Mouse (Mus musculus): ENCODE data around the gene H2afy2. TPM values are rescaled to one million over a fixed set of nuclear protein-coding genes. Genes with fewer than 3 reads are reported as not detected.

Gene H2afy2
- polyA plus RNA-seq (2014; fragmentation: Nextera tagmentation; extraction: Ambion mirVana): 188 and 220 TPM in 2 replicates

- H3K36me3 ChIP-seq (ENCODE audit: control insufficient read depth, insufficient read depth, low read length): no peaks in the 10 kb centered on the region
- DNase-seq (ENCODE audit: low spot score) (peak; percentile 92), ATAC-seq (peak; percentile 88)
- H3K4me1 ChIP-seq (ENCODE audit: control insufficient read depth, insufficient read depth, low read length): peaks cover 18% of the 10 kb centered on the region
- H3K4me2 ChIP-seq (ENCODE audit: low read length): peak within 1 kb of the TSS; percentile 68
- H3K27me3 ChIP-seq (replicated peaks; ENCODE audit: control insufficient read depth, insufficient read depth, low read length): no peaks in the 10 kb centered on the region
- H3K27ac ChIP-seq (ENCODE audit: low read depth, low read length): peak within 1 kb of the TSS; percentile 99
- H3K9ac ChIP-seq (ENCODE audit: low read length): peak within 1 kb of the TSS; percentile 99
- no peaks in the 10 kb centered on the region for H3K9me3 ChIP-seq (replicated peaks; ENCODE audit: control insufficient read depth, low read length)
- H3K4me3 ChIP-seq (ENCODE audit: low read depth, low read length): peak within 1 kb of the TSS; percentile 86
- WGBS: under 1% methylated on average over 50 of the region's 50 CpGs
Measured at GRCm38 (mm10) chr10:61783621-61784251, at the start of gene H2afy2. TSS of gene H2afy2 (minus strand) at chr10:61784147.

DNA sequence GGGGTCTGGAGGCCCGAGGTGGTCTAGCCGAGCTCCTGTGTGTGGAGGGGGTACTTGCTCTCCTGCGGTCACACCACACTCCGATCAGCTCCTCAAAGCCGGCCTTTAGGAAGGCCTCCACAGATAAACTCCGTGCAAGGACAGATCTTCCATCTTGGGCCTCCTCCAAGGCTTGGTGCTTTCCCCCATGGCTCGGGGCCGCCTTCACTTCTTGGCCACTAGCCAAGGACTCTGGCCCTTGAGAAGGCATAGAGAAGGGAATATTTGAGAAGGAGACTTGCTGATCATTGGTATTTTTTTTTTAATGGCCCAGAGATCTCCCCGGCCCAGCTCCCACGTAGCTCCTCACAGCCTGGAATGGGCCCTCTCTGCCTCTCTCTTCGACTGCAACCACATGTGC, 48.8 kb upstream of the H2afy2 start:
- Histone ChIP-seq H3K36me3 (ENCODE audit: control insufficient read depth, insufficient read depth, low read length) (no peaks in the 10 kb centered on the region), H3K27ac (ENCODE audit: low read depth, low read length) (no peak overlapping the region), H3K4me2 (ENCODE audit: low read length) (no peak overlapping the region), H3K9ac (ENCODE audit: low read length) (no peak overlapping the region), H3K4me3 (ENCODE audit: low read depth, low read length) (no peak overlapping the region), H3K4me1 (ENCODE audit: control insufficient read depth, insufficient read depth, low read length) (no peaks in the 10 kb centered on the region), H3K27me3 (replicated peaks; ENCODE audit: control insufficient read depth, insufficient read depth, low read length) (no peaks in the 10 kb centered on the region), H3K9me3 (replicated peaks; ENCODE audit: control insufficient read depth, low read length) (no peaks in the 10 kb centered on the region)
- ATAC-seq: no peak
- DNase-seq (ENCODE audit: low spot score): no peak
- WGBS: 84% methylated on average over 11 of the region's 11 CpGs

- no peak for ATAC-seq
- 92% methylated on average over 6 of the region's 6 CpGs for WGBS
- H3K27me3 ChIP-seq (replicated peaks; ENCODE audit: control insufficient read depth, insufficient read depth, low read length): no peaks in the 10 kb centered on the region
Measured at GRCm38 (mm10) chr10:61831741-61832140, 47.8 kb upstream of the H2afy2 start.

GRCm38 (mm10) chr10:61831251-61831650, 47.3 kb upstream of the H2afy2 start:
- no peaks in the 10 kb centered on the region for H3K9me3 ChIP-seq (replicated peaks; ENCODE audit: control insufficient read depth, low read length)
- H3K36me3 ChIP-seq (ENCODE audit: control insufficient read depth, insufficient read depth, low read length): no peaks in the 10 kb centered on the region
- no peak overlapping the region for H3K4me2 ChIP-seq (ENCODE audit: low read length)
- no peaks in the 10 kb centered on the region for H3K27me3 ChIP-seq (replicated peaks; ENCODE audit: control insufficient read depth, insufficient read depth, low read length)
- no peak for DNase-seq (ENCODE audit: low spot score)
- no peak overlapping the region for H3K4me3 ChIP-seq (ENCODE audit: low read depth, low read length)
- H3K4me1 ChIP-seq (ENCODE audit: control insufficient read depth, insufficient read depth, low read length): no peaks in the 10 kb centered on the region
- no peak overlapping the region for H3K9ac ChIP-seq (ENCODE audit: low read length)
- no peak overlapping the region for H3K27ac ChIP-seq (ENCODE audit: low read depth, low read length)
- 78% methylated on average over 12 of the region's 12 CpGs for WGBS
- ATAC-seq: no peak

More at GRCm38 (mm10) chr10:61831741-61832140, 47.8 kb upstream of the H2afy2 start:
- Histone ChIP-seq H3K27ac (ENCODE audit: low read depth, low read length) (no peak overlapping the region), H3K4me1 (ENCODE audit: control insufficient read depth, insufficient read depth, low read length) (no peaks in the 10 kb centered on the region), H3K9ac (ENCODE audit: low read length) (no peak overlapping the region), H3K9me3 (replicated peaks; ENCODE audit: control insufficient read depth, low read length) (no peaks in the 10 kb centered on the region), H3K4me3 (ENCODE audit: low read depth, low read length) (no peak overlapping the region), H3K36me3 (ENCODE audit: control insufficient read depth, insufficient read depth, low read length) (no peaks in the 10 kb centered on the region), H3K4me2 (ENCODE audit: low read length) (no peak overlapping the region)
- no peak for DNase-seq (ENCODE audit: low spot score)

- WGBS: 62% methylated on average over 9 of the region's 9 CpGs
- no peak for DNase-seq (ENCODE audit: low spot score)
Measured at GRCm38 (mm10) chr10:61830817-61831216, 46.9 kb upstream of the H2afy2 start.

GRCm38 (mm10) chr10:61829046-61829445, 45.1 kb upstream of the H2afy2 start:
- no peaks in the 10 kb centered on the region for H3K27me3 ChIP-seq (replicated peaks; ENCODE audit: control insufficient read depth, insufficient read depth, low read length)
- no peak for DNase-seq (ENCODE audit: low spot score)
- H3K27ac ChIP-seq (ENCODE audit: low read depth, low read length): no peak overlapping the region
- H3K4me3 ChIP-seq (ENCODE audit: low read depth, low read length): no peak overlapping the region
- H3K36me3 ChIP-seq (ENCODE audit: control insufficient read depth, insufficient read depth, low read length): no peaks in the 10 kb centered on the region
- H3K9ac ChIP-seq (ENCODE audit: low read length): no peak overlapping the region
- no peaks in the 10 kb centered on the region for H3K4me1 ChIP-seq (ENCODE audit: control insufficient read depth, insufficient read depth, low read length)
- H3K4me2 ChIP-seq (ENCODE audit: low read length): no peak overlapping the region
- WGBS: 63% methylated on average over 4 of the region's 4 CpGs
- H3K9me3 ChIP-seq (replicated peaks; ENCODE audit: control insufficient read depth, low read length): no peaks in the 10 kb centered on the region
- ATAC-seq: no peak

More at GRCm38 (mm10) chr10:61830817-61831216, 46.9 kb upstream of the H2afy2 start:
- H3K4me3 ChIP-seq (ENCODE audit: low read depth, low read length): no peak overlapping the region
- H3K9ac ChIP-seq (ENCODE audit: low read length): no peak overlapping the region
- no peaks in the 10 kb centered on the region for H3K4me1 ChIP-seq (ENCODE audit: control insufficient read depth, insufficient read depth, low read length)
- no peaks in the 10 kb centered on the region for H3K27me3 ChIP-seq (replicated peaks; ENCODE audit: control insufficient read depth, insufficient read depth, low read length)
- no peak overlapping the region for H3K4me2 ChIP-seq (ENCODE audit: low read length)
- ATAC-seq: no peak
- H3K9me3 ChIP-seq (replicated peaks; ENCODE audit: control insufficient read depth, low read length): no peaks in the 10 kb centered on the region
- H3K36me3 ChIP-seq (ENCODE audit: control insufficient read depth, insufficient read depth, low read length): no peaks in the 10 kb centered on the region
- H3K27ac ChIP-seq (ENCODE audit: low read depth, low read length): no peak overlapping the region

GRCm38 (mm10) chr10:61827950-61828936, 44.3 kb upstream of the H2afy2 start:
- no peak overlapping the region for H3K9ac ChIP-seq (ENCODE audit: low read length)
- DNase-seq (ENCODE audit: low spot score) (no peak), ATAC-seq (no peak)
- no peaks in the 10 kb centered on the region for H3K4me1 ChIP-seq (ENCODE audit: control insufficient read depth, insufficient read depth, low read length)
- no peaks in the 10 kb centered on the region for H3K27me3 ChIP-seq (replicated peaks; ENCODE audit: control insufficient read depth, insufficient read depth, low read length)
- H3K27ac ChIP-seq (ENCODE audit: low read depth, low read length): no peak overlapping the region
- H3K9me3 ChIP-seq (replicated peaks; ENCODE audit: control insufficient read depth, low read length): no peaks in the 10 kb centered on the region
- H3K36me3 ChIP-seq (ENCODE audit: control insufficient read depth, insufficient read depth, low read length): no peaks in the 10 kb centered on the region
- WGBS: 91% methylated on average over 32 of the region's 32 CpGs
- H3K4me3 ChIP-seq (ENCODE audit: low read depth, low read length): no peak overlapping the region
- H3K4me2 ChIP-seq (ENCODE audit: low read length): no peak overlapping the region

GRCm38 (mm10) chr10:61826753-61827435, 42.9 kb upstream of the H2afy2 start:
- ATAC-seq: no peak
- H3K27ac ChIP-seq (ENCODE audit: low read depth, low read length): no peak overlapping the region

More at GRCm38 (mm10) chr10:61826753-61827435, 42.9 kb upstream of the H2afy2 start:
- Histone ChIP-seq H3K9ac (ENCODE audit: low read length) (no peak overlapping the region), H3K9me3 (replicated peaks; ENCODE audit: control insufficient read depth, low read length) (no peaks in the 10 kb centered on the region), H3K27me3 (replicated peaks; ENCODE audit: control insufficient read depth, insufficient read depth, low read length) (no peaks in the 10 kb centered on the region), H3K4me3 (ENCODE audit: low read depth, low read length) (no peak overlapping the region), H3K4me2 (ENCODE audit: low read length) (no peak overlapping the region), H3K4me1 (ENCODE audit: control insufficient read depth, insufficient read depth, low read length) (no peaks in the 10 kb centered on the region), H3K36me3 (ENCODE audit: control insufficient read depth, insufficient read depth, low read length) (no peaks in the 10 kb centered on the region)
- WGBS: 18% methylated on average over 16 of the region's 16 CpGs
- DNase-seq (ENCODE audit: low spot score): no peak

All from forebrain, embryonic 14.5 days (tissue).